Comparison of ENCODE assay signal across 9 mouse cellular contexts in the genomic region with DNA sequence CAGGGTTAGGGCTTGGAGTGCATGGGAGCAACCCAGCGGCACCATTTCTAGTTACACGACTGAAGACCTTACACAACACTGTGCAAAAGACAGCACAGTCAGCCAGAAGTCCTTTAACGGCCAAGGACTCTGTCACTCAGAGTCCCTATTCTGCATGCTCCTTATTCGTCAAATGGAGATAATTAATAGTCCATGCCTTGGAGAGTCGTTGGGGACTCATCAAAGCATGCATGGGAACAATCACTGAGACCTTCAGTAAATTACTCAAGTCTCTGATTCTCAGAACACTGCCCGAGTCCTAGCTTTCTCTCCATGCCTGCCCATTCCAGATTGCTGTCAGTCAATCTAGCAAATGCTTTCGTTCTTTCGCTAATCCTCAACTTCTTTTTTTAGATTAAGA. TPM values are rescaled to one million over a fixed set of nuclear protein-coding genes. Genes with fewer than 3 reads are reported as not detected.
DNase-seq lines count a peak whose midpoint lies in the region; ATAC-seq and TF ChIP-seq lines count a peak whose summit lies in the region.
"Had no signal": no experiment of that assay in that cellular context is flagged by ENCODE, and none has a peak within 500 bp of the region (broad histone marks: within the 10 kb centered on the region; RNA-seq: fewer than 3 reads in every experiment).

No protein-coding gene starts in this region.

- no peak overlapping the region for H3K4me2 ChIP-seq in forebrain, embryonic 13.5 days
- no peak overlapping the region for H3K4me2 ChIP-seq in forebrain, embryonic 11.5 days (ENCODE audit: low read depth, low read length, severe bottlenecking)
- peak overlapping the region; percentile 14; the same call in 1 of the 2 replicates for H3K4me2 ChIP-seq in embryonic facial prominence, embryonic 13.5 days
- H3K4me2 ChIP-seq in hindbrain, postnatal 0 days (ENCODE audit: low read depth, low read length) = 0 out of 2 replicates have a peak overlapping the region, but pooled peaks have one; percentile 6
- H3K4me2 ChIP-seq: heart, embryonic 15.5 days; limb, embryonic 15.5 days had no signal

- no peaks in the 10 kb centered on the region for H3K9me3 ChIP-seq in forebrain, embryonic 13.5 days (replicated peaks)
- no peaks in the 10 kb centered on the region for H3K9me3 ChIP-seq in forebrain, embryonic 11.5 days (ENCODE audit: control insufficient read depth, low read length)
- H3K9me3 ChIP-seq in embryonic facial prominence, embryonic 13.5 days = no peaks in the 10 kb centered on the region
- H3K9me3 ChIP-seq in hindbrain, postnatal 0 days (ENCODE audit: low read length) = no peaks in the 10 kb centered on the region
- H3K9me3 ChIP-seq: heart, embryonic 15.5 days; limb, embryonic 15.5 days had no signal

- H3K27me3 ChIP-seq in forebrain, embryonic 13.5 days = no peaks in the 10 kb centered on the region
- H3K27me3 ChIP-seq in forebrain, embryonic 11.5 days (ENCODE audit: control insufficient read depth, insufficient read depth, low read length) = no peaks in the 10 kb centered on the region
- H3K27me3 ChIP-seq in embryonic facial prominence, embryonic 13.5 days = peaks cover 7% of the 10 kb centered on the region; the same call in 1 of the 2 replicates
- H3K27me3 ChIP-seq in hindbrain, postnatal 0 days (ENCODE audit: insufficient read depth, low read length) = no peaks in the 10 kb centered on the region
- H3K27me3 ChIP-seq: heart, embryonic 15.5 days; limb, embryonic 15.5 days had no signal

- no peaks in the 10 kb centered on the region for H3K36me3 ChIP-seq in forebrain, embryonic 13.5 days (ENCODE audit: poor library complexity, severe bottlenecking)
- H3K36me3 ChIP-seq in forebrain, embryonic 11.5 days (ENCODE audit: control insufficient read depth, insufficient read depth, low read length) = no peaks in the 10 kb centered on the region
- no peaks in the 10 kb centered on the region for H3K36me3 ChIP-seq in embryonic facial prominence, embryonic 13.5 days
- no peaks in the 10 kb centered on the region for H3K36me3 ChIP-seq in hindbrain, postnatal 0 days (ENCODE audit: insufficient read depth, low read length)
- H3K36me3 ChIP-seq: heart, embryonic 15.5 days; limb, embryonic 15.5 days had no signal

- WGBS in forebrain, embryonic 13.5 days = 45% methylated on average over 8 of the region's 8 CpGs
- 57% methylated on average over 8 of the region's 8 CpGs for WGBS in forebrain, embryonic 11.5 days
- WGBS in embryonic facial prominence, embryonic 13.5 days = 36% methylated on average over 8 of the region's 8 CpGs
- WGBS in hindbrain, postnatal 0 days = 55% methylated on average over 8 of the region's 8 CpGs

- H3K27ac ChIP-seq in forebrain, embryonic 13.5 days = no peak overlapping the region
- H3K27ac ChIP-seq in forebrain, embryonic 11.5 days (ENCODE audit: low read depth, low read length) = no peak overlapping the region
- H3K27ac ChIP-seq in embryonic facial prominence, embryonic 13.5 days = no peak overlapping the region
- H3K27ac ChIP-seq in hindbrain, postnatal 0 days = no peak overlapping the region
- H3K27ac ChIP-seq: heart, embryonic 15.5 days; limb, embryonic 15.5 days had no signal

- intact Hi-C loops in left cerebral cortex, postnatal 36 days (cut with DNase I) = loop anchor here (1.0 to 2.0 kb wide), 3 partner anchors 43 to 919 kb away; no protein-coding TSS in a partner anchor

- H3K4me1 ChIP-seq in forebrain, embryonic 13.5 days = no peaks in the 10 kb centered on the region
- H3K4me1 ChIP-seq in forebrain, embryonic 11.5 days (replicated peaks; ENCODE audit: control insufficient read depth, insufficient read depth, low read length) = peaks cover 2% of the 10 kb centered on the region; the same call in 1 of the 2 replicates
- H3K4me1 ChIP-seq in embryonic facial prominence, embryonic 13.5 days = no peaks in the 10 kb centered on the region
- no peaks in the 10 kb centered on the region for H3K4me1 ChIP-seq in hindbrain, postnatal 0 days (ENCODE audit: insufficient read depth, low read length)
- H3K4me1 ChIP-seq: heart, embryonic 15.5 days had no signal

- peak; percentile 74 for ATAC-seq in forebrain, embryonic 13.5 days
- ATAC-seq in forebrain, embryonic 11.5 days (replicated peaks; ENCODE audit: low FRiP score) = no peak
- ATAC-seq in embryonic facial prominence, embryonic 13.5 days (ENCODE audit: insufficient number of reproducible peaks, insufficient read depth, low FRiP score, low TSS enrichment, low read depth) = no peak
- ATAC-seq in hindbrain, postnatal 0 days = peak; percentile 43; the same call in 1 of the 2 replicates
- ATAC-seq in monocyte, adult 5-6 weeks (replicated peaks; ENCODE audit: insufficient number of reproducible peaks, low FRiP score, low TSS enrichment, poor library complexity, severe bottlenecking) = no peak

- DNase-seq in forebrain, embryonic 11.5 days (ENCODE audit: low spot score) = no peak
- peak; percentile 3 for DNase-seq in A20 (ENCODE audit: low read depth, low spot score)
- DNase-seq in hindbrain, postnatal 0 days (ENCODE audit: low spot score) = no peak
- no peak for DNase-seq in left cerebral cortex, postnatal 36 days (ENCODE audit: low spot score in 2 of 2)

- TF ChIP-seq CTCF in hindbrain, postnatal 0 days (IDR thresholded peaks at IDR 0.05; ENCODE audit: low read depth) = no peak

- H3K4me3 ChIP-seq in forebrain, embryonic 13.5 days = no peak overlapping the region
- H3K4me3 ChIP-seq in forebrain, embryonic 11.5 days (ENCODE audit: low read depth, low read length) = no peak overlapping the region
- H3K4me3 ChIP-seq in embryonic facial prominence, embryonic 13.5 days = no peak overlapping the region
- H3K4me3 ChIP-seq in hindbrain, postnatal 0 days (ENCODE audit: low read length) = no peak overlapping the region
- H3K4me3 ChIP-seq: heart, embryonic 15.5 days; limb, embryonic 15.5 days had no signal

- no peak overlapping the region for H3K9ac ChIP-seq in forebrain, embryonic 13.5 days
- H3K9ac ChIP-seq in forebrain, embryonic 11.5 days (ENCODE audit: low read length) = no peak overlapping the region
- H3K9ac ChIP-seq in embryonic facial prominence, embryonic 13.5 days = no peak overlapping the region
- H3K9ac ChIP-seq in hindbrain, postnatal 0 days (replicated peaks; ENCODE audit: low read length) = no peak overlapping the region
- H3K9ac ChIP-seq: heart, embryonic 15.5 days; limb, embryonic 15.5 days had no signal

RNA-seq across cellular contexts. Expression of a gene that starts 28.9 kb away (rescaled TPM):
- polyA plus RNA-seq in forebrain, embryonic 13.5 days (2015; fragmentation: Nextera tagmentation; extraction: Ambion mirVana) = 31.9 and 32.7 TPM in 2 replicates
- polyA plus RNA-seq in forebrain, embryonic 11.5 days (2014; fragmentation: Nextera tagmentation; extraction: Ambion mirVana) = 28.8 and 30.7 TPM in 2 replicates
- polyA plus RNA-seq in embryonic facial prominence, embryonic 13.5 days (2015; fragmentation: Nextera tagmentation; extraction: Ambion mirVana) = 36.0 and 38.1 TPM in 2 replicates
- 18.9 and 36.8 TPM in 2 replicates for total RNA-seq in hindbrain, postnatal 0 days (2014; rRNA removed)
- 30.1 and 31.1 TPM in 2 replicates for polyA plus RNA-seq in hindbrain, postnatal 0 days (2015; fragmentation: Nextera tagmentation; extraction: Ambion mirVana)
- total RNA-seq in monocyte, adult 5-6 weeks (2017) = 90.7 to 115 TPM (median 113 TPM) in 3 replicates
- 10 to 100 TPM; 28.4 to 34.9 TPM for total RNA-seq in left cerebral cortex, postnatal 36 days (2021)

RNA-seq across cellular contexts. Expression of a gene that starts 44.3 kb away (rescaled TPM):
- 87.2 and 97.6 TPM in 2 replicates for polyA plus RNA-seq in forebrain, embryonic 13.5 days (2015; fragmentation: Nextera tagmentation; extraction: Ambion mirVana)
- polyA plus RNA-seq in forebrain, embryonic 11.5 days (2014; fragmentation: Nextera tagmentation; extraction: Ambion mirVana) = 60.7 and 62.7 TPM in 2 replicates
- polyA plus RNA-seq in embryonic facial prominence, embryonic 13.5 days (2015; fragmentation: Nextera tagmentation; extraction: Ambion mirVana) = 56.3 and 61.2 TPM in 2 replicates
- total RNA-seq in hindbrain, postnatal 0 days (2014; rRNA removed) = 74.4 and 86.4 TPM in 2 replicates
- polyA plus RNA-seq in hindbrain, postnatal 0 days (2015; fragmentation: Nextera tagmentation; extraction: Ambion mirVana) = 57.5 and 59.9 TPM in 2 replicates
- 141 to 642 TPM (median 148 TPM) in 3 replicates for total RNA-seq in monocyte, adult 5-6 weeks (2017)
- 10 to 100 TPM; 48.6 to 79.9 TPM for total RNA-seq in left cerebral cortex, postnatal 36 days (2021)

Comparison
In these comparisons a context has a peak if more than half of its experiments do, and no peak if none do; other contexts are left out.
1. ATAC-seq: peak in forebrain, embryonic 13.5 days (single experiment) and hindbrain, postnatal 0 days (single experiment); none in forebrain, embryonic 11.5 days (single experiment), embryonic facial prominence, embryonic 13.5 days (single experiment) and monocyte, adult 5-6 weeks (single experiment).
2. H3K4me2 ChIP-seq: peak in embryonic facial prominence, embryonic 13.5 days (single experiment) and hindbrain, postnatal 0 days (single experiment); none in forebrain, embryonic 13.5 days (single experiment) and forebrain, embryonic 11.5 days (single experiment).